Mouse (Mus musculus): ENCODE measurements at regions not wholly inside any gene's neighbourhood (a gene's known extent, or its start where the extent isn't known, plus 50 kb on each side); places are given as distances from the start of the nearest gene placed in this dataset.

GRCm38 (mm10) chr13:71274139-71274538 lies 432.5 kb upstream of the Adamts16 start:
- TF ChIP-seq CTCF (IDR thresholded peaks at IDR 0.05; ENCODE audit: borderline replicate concordance, extremely low read depth, insufficient read depth, insufficient read length) (no peak), POLR2A (IDR thresholded peaks at IDR 0.05; ENCODE audit: borderline replicate concordance, extremely low read depth, insufficient read depth, insufficient read length, poor library complexity, severe bottlenecking) (no peak)
